Mouse (Mus musculus) T-helper 1 cell (primary cell): ENCODE measurements at regions not wholly inside any gene's neighbourhood (a gene's known extent, or its start where the extent isn't known, plus 50 kb on each side); places are given as distances from the start of the nearest gene placed in this dataset.

Source experiments
- in situ Hi-C: fragments of 300-600 bp; cut with MboI, MseI; formaldehyde crosslinking; loops from one replicate; pipeline ENCODE4 v1.15.1; 2025; ENCODE audit warnings: high pct_unique_total_duplicates

DNA sequence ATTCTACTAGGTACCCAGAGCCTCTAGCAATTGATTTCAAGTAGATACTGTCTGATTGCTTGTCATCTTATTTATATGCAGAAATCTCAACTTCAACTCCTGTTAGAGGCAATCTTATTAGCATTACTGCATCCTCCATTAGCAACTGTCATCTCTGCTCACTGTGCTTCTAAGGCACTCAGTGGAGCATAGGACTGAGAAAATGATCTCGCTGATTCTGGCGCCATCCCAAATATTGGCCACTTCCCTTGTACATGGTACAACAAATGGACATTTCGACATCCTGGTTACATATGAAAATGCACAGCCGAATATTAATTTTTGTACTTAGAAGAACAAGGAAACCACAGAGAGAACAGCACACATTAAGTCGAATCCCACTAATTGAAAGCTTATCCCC lies 329.7 kb upstream of the G2e3 start:
- in situ Hi-C loops = loop anchor here (10.0 kb wide), 1 partner anchor 873 kb away; no protein-coding TSS in a partner anchor

DNA sequence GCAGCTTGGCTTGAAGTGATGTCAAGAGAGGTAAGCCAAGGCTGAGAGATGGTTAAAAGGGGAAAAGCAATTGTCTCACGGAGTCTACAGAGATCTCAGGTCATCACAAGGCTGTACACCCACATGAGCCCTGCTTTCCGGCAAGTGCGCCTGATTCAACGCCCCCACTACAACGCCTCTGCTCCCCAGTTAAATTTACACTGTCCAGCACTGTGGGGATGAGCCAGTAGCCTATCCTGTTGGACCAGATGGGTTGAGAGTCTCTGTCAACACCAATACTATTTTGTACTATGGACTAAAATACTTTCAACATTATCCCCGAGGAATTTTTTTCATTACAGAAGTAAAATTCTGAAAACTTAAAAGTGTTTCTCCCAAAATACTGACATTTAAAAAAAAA lies 331.8 kb upstream of the G2e3 start:
- in situ Hi-C loops = loop anchor here (10.0 kb wide), 1 partner anchor 871 kb away; no protein-coding TSS in a partner anchor

DNA sequence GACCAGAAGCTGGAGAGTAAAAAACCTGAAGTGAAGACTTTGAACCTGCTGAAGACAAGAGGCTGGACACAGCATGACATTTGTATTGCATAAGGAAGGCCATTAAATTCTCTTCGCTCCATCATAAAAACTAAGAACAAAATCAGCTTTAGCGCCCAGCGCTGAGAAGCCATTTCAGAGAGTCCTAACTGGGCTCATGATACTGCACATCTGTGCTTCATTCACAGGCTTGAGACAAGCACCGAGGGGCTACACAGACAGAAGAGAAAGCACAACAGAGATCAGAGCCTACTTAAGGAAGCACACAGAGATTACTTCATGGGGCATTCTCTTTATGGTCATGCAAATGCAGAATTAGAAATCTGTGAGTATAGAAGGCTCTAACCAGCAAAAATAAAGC lies 338.2 kb upstream of the G2e3 start:
- in situ Hi-C loops = loop anchor here (10.0 kb wide), 1 partner anchor 865 kb away; no protein-coding TSS in a partner anchor

DNA sequence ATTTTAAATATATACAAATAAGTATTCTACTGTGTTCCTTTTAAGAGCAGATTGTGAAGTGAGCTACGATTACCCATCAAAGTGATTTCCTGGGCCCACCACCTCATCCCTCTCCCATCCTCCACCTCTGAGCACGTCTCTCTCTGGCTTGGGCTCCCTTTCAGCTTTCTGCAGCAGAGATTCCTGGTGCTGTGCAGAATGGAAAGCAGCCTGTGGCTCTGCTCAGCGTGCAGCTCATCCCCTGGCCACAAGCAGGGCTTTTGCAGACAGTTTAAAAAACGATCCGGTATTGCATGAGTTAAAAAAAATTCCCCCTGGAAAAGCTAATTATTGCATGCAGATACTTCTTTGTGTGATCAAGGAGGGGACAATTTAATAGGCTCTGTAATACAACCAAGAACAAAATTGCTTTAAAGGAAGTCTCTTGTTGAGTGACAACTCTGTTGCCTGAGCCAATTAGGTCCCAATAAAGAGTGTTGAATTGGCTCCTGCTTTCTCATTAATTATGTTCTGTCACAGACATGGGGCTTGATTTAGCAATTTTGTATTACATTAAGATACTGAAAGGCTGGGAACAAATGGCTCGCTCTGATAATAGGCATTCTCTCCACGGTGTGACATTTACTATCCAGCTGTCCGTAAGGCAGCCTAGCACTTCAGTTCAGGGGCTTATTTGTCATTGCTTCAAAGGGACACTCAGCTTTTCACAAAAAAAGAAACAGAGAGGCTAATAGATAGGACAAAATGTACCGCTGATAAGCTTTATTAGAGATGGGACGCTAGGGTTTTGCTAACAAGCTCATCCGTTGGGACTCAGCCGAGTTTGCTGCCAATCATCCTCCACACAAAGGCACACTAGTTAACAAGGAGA lies 345.9 kb upstream of the G2e3 start:
- in situ Hi-C loops = no loop called here

DNA sequence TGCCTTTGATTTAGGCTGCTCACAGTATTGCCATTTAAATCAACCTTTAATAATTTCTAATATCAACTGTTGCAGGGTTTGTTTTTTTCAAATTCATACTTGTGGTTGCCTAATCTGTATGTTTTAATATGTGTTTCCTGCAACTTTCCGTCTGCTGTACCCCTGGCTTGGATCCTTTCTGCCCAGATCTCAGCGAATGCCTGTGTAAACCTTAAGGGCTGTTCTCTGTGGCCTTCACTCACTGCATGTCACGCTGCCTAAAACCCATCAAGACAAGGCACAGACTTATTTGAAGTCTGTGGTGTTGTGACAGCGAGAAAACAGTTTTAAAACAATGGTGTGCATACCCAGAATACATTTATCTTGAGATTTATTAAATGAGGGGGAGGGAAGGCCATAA lies 346.8 kb upstream of the G2e3 start:
- in situ Hi-C loops = no loop called here

DNA sequence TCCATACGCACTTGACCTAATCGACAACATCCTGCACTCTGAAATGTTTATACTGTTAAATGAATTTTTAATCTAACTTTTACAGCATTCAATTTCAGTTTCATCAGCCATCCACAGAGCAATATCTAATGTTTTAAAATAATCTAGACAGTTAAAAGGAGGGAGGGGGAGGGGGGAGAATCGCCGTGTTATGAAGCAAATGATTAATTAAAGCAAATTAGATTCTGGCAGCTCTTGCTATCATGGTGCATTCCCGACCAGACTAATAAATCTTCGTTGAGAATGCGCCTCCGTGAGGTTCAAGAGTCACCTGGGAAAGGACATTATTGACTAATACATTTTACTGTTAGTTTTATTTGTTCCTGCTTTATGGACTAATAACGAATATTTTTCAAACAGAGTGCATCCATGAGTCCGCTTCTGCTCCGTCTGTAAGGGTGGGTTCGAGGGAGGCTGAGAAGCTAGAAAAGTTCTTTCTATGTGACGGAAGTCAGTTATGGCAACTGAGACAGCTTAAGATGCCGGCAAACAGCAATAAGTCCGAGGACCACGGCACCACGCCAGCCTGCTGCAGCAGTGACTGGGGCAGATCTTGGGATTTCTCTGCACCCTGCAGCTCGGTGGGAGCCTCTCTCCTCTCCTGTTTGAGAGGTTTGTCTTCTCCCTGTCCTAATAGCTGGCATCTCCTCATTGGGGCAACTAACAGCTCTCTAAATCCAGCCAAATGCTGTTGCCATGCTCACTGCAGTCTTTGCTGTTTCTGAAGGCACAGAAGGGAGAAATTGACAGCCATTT lies 347.4 kb upstream of the G2e3 start:
- in situ Hi-C loops = no loop called here

DNA sequence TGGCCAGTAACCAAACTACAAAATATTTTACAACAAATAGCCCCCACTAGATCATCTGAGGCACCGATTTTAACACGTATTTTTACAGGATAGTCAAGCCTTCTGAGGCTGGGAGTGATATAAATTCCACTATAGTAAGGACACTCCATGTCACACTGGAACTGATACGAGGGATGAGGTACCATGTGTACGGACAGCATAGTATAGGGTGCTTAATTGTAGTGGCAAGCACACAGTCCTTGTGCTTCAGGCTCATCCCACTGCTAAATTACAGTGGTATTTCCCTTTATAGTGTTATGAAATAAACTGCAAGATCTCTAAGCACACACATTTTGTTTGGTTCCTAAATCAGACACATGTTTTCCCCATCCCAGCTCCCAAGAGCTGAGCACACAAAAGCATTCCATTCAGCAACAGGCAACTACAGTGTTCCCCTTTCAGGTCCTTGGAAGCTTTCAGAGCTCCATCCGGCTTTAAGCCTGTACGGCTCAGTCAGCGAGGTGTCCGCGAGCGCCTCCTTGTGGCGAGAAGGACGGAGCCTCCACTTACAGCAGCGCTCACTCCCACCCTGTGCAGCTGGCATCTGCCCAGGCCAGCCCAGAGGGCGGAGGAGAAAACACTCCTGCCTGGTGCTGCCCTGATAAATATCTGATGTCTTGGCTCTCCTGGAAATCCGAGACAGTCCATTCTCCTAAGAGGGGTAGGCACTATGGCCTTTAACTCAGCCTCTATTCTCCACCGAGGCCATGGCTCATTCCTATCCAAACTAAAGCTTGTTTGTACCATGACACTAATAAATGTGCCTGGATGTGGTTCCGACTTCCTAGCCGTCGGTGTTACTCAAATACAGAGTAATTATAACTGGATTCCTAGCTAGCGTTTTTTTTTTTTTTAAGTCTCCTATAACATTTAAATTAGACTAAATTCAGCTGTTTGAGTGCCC lies 348.3 kb upstream of the G2e3 start:
- in situ Hi-C loops = no loop called here

DNA sequence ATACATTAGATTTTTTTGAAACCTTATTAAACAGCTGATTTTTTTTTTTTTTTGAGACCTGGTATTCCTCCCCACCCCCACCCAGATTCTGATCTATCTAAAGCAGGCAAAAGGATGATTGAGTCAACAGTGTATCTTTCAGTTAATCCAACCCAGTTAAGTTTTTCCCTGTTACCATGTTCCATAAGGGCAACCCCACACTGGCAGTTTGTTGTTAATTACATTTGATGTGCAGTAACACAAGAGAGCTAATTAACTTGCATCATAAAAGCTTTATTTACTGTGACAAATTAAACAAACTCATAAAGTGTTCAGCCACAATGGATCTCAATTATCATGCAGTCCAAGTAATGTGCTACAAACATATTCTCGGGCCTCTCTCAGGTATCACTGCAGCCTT lies 346.8 kb upstream of the Prkd1 start:
- in situ Hi-C loops = no loop called here

DNA sequence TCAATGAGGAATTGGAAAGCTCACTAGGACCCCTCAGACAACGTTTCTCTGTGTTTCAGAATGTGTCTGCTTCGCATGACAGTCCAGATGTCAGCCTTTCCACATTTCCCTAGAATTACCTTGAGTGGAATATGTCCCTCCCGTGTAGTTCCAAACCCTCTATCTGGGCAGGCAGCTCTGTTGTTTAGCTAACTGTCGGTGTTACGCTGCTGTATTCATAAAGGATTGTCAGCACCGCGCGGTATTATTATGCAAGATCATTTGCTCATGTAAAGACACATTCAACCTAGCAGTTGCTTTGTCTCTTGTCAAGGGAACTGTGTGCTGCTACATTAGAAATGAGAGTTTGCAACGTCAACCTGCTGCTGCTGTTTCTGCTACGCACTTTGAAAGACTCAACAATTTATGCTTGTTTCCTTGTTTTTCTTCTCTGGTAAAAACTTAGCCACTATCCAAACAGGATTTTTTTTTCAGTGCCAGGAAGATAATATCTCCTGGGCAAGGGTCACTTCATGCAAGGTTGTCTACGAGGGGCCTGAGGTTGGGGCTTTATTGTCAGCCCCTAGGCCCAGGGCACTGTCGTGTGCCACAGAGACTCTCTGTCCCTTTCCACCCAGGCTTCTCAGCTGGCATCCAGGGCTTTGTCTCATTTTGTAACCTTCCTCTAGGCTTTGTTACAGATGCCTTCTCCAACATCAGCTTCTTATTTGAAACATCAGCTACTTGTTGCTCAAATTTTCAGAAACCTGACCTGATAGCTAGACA lies 340.8 kb upstream of the Prkd1 start:
- in situ Hi-C loops = no loop called here

DNA sequence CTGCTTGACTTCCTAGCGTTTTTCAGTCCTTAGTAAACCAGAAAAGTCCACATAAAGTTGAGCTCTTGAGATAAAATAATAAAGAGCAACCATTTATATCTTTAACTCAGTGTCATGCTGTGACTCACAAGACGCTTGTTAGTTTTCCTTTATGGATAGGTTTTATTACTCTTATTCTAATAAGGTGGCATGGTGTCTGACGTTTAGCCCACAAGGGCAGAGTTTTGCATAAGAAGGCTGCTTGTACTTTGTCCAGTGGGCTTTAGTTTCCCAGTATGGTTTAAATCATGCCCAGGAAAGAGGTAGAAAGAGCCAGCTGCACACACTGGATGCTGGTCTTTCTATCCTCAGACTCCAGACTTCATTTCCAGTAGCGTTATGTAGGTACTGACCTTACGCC lies 332.4 kb upstream of the Prkd1 start:
- in situ Hi-C loops = no loop called here

DNA sequence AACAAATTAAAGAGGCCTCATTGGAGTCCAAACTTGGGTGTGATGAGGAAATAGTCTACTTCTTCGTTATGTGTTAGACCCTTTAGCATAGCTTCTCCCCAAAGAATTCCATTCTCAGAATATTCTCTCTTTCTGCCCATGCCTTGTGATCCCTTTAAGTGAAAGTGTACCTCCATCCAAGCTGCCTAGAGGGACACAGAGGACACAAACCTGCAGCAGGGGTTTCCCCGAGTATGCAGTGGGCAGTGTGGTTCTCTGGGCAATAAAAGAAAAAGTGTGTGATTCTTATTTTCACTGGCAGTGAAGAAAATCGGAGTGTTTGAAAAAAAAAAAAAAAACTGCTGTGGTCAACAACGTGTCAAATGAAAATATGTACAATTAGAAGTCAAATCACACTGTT lies 331.9 kb upstream of the Prkd1 start:
- in situ Hi-C loops = no loop called here

DNA sequence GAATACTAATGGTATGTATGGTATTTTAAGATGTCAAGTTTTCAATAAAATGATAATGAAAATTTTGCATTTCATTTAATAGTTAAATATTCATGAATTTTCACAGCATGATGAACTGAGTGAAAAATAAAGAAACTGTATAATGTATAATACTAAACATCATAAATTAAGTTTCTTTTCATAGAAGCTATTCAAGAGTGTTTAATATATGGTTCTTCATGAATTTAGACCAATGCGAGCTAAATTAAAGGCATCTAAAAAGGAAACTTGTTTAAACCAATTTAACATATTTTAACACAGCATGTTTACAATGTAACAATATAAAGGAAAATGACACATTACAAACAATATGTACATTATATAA lies 321.8 kb upstream of the Prkd1 start:
- in situ Hi-C loops = no loop called here

DNA sequence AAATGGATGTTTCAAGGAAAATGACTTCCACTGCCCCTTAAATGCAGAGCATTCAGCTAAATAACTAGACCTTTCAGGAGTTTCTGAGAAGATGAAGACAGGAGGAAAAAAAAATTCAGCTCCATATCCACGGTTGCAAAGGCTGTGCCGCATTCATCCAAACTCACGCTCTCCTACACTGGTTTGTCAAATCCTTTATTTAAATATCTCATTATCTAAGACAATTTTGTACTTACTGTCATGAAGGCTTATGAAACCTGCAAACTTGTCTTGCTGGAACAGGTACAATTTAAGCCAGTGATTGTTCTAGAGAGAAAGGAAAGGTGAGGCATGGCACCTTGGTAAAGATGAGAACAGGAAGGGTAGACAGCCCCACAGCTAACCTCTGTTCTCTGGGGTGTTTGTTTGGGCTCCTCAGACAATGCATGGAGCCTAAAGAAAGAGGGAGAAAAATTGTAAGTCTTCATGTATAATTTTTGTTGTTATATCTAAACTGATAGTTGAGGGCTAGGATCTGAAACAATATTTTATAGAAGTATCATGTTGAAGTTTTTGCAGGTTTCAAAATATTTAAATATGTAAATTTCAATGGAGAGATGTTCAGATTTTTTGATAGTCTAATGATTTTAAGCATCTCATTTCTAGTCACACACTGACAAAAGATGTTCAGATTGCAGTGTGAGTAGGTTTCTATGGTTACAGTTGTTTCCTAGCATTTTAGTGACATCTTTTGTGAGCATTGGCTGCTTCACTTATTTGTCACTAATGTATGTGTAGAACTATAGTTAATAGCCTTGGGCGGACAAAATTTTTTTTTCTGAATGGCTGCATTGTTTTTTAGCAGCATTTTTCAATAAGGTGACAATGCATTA lies 321.2 kb upstream of the Prkd1 start:
- in situ Hi-C loops = no loop called here

DNA sequence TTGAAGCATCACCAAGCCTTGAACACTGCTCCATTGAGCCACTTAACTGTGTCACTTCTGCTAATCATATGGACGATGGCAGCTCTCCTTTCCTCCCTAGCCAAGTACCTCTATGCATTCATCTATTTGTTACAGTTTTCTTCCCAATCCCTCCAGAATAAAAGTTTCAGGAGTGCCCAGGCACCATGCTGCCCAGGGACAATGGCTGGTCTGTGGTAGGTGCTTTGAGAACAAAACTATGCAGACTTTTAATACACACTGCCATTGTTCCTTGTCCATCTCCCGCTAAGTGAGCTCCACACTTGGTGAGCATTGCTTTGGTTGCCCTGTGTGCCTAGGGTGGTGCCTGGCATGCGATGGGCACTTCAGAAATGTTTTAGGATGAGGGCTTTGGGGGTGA lies 320.5 kb upstream of the Prkd1 start:
- in situ Hi-C loops = no loop called here

DNA sequence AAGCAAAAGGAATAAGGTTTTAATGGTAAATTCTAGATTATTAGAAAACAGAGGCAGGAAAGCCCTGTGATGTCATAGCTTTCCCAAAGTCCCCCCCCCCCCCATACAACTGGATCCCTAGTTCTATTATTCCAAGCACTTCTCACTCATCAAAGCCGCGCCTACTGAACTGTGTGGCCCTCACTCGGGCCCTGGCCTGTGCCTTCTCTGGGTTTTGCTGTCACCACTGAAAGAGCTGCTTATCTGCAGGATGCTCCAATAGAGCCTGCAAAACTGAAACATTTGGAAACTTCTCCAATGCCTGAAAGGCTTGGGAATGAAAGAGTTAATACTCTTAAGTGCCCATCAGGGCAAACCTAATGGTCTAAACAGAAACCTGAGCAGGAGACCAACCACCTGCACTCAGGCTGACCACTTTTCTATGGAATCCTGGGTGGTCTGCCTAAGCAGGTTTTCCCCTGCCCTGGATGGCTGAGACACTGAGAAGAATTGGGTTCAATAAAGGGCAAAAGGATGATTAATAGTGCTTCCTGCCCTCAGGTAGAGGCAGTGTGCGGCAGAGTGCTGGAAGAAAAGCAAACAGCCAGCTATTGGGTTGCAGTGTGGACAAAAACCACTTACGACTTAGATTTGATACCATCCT lies 318.4 kb upstream of the Prkd1 start:
- in situ Hi-C loops = no loop called here

DNA sequence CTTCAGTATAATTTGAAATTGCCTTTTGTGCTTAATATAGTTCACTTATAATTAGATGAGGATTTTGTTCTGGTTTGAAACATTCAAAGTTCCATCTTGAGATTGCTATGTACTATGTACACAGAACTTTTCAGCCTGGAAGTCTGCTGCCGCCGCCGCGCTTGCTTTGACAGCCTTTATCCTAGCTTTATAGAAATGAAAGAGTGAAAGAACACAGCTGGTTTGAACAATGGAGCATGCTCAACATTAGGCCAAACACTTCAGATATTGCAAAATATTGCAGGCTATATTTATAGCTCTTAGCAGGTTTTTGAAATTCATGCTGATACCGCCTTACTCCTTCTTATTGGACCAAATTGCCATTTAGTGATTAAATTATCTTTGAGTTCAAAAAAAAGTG lies 305.1 kb upstream of the Prkd1 start:
- in situ Hi-C loops = loop anchor here (10.0 kb wide), 1 partner anchor 1749 kb away; no protein-coding TSS in a partner anchor

DNA sequence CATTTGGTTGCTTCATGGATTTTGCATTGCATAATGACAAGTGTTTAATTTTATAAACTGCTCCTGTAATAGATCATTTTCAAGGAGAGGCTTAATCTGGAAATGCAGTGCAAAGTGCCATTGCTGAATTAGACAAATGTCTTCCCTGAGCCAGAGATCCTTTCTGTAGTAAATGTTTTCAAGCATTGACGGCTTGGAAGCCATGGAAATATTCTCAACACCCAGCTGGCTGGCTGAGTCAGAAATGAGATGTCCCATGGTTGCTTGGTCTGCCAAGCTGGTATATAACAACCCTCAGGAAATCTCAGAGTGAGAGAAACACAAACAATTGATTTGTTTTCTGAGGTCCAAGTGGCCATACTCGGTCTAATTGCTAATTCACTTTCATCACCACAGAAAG lies 298.1 kb upstream of the Prkd1 start:
- in situ Hi-C loops = no loop called here

DNA sequence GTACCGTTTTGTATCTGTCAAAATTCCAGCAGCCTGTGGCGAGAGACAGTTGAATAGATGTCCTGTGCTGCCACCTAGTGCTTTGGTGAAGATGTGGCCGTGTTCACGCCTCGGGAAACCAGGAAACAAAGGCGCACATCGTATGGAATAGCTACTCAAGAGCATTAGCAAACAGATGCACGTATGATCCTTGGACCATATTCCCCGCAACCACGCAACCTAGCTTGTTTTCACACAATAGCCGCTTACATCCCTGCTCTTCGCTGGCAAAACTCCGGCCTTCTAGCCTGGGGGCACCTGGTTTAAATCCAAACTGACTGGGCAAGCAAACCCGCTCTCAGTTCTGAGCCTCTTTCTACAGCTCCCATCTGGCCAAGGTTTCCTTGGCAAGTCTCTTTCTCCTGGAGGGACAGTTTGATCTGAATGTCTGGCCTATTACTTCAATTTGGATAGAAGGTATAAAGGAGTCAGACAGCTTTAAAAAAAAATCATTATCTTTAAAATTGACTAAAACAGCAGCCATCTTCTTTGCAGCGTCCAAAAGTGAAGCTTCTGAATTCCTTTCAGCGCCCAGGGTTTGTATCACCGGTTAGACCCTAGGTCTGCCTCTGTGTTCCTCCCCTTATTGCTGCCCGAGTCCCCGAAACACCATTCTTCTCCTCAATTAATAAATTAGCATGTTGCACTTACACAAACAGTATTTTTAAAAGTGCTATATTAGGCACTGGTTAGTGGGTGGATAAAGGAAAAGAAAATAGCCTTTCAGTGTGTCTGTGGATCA lies 295.0 kb upstream of the Prkd1 start:
- in situ Hi-C loops = no loop called here

DNA sequence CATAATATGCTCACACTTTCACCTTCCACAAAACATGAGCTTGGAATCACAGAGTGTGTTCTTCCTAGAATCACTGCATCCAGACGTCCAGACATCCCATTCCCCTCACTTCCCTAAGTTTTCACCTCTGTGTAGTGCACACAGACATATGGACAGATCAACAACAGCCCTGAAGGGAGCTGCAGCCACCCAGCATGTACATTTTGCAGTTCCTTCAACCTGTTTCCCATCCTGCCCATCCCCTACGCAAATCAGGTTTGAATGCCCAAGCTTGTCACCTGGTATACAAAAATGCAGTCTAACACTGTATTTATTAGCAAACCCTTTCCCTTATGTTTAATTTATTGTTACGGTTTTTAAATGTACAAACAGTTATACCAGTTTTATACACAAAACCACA lies 294.4 kb upstream of the Prkd1 start:
- in situ Hi-C loops = no loop called here
